Mouse (Mus musculus) ES-E14 (cell line): ENCODE results near the gene Cdca8. TPM values are rescaled to one million over a fixed set of nuclear protein-coding genes. Genes with fewer than 3 reads are reported as not detected.

Experiments
- DNase-seq: peaks from one replicate; pipeline ENCODE4 v3.0.0-alpha.2; 2013; ENCODE audit warnings: low read depth, low spot score
- H3K27ac ChIP-seq: 2 replicates; pipeline ENCODE4 v1.5.1; 2012; ENCODE audit warnings: low read depth, mild to moderate bottlenecking, low read length, moderate library complexity, mixed read lengths; ENCODE audit not compliant: poor library complexity, insufficient read depth, severe bottlenecking
- H3K36me3 ChIP-seq: 2 replicates; pipeline ENCODE4 v1.6.1; 2012; ENCODE audit warnings: mild to moderate bottlenecking, low read length, moderate library complexity, mixed read lengths; ENCODE audit not compliant: control insufficient read depth, poor library complexity, insufficient read depth, severe bottlenecking
- H3K4me1 ChIP-seq, 2 experiments: fragments of 150-350 bp in 1 of 2; sonication (generic) in 1 of 2; 2 replicates each; pipeline ENCODE4 v1.6.1; 2012; ENCODE audit warnings: low read length in 2 of 2, mild to moderate bottlenecking in 1 of 2, mixed read lengths in 1 of 2; ENCODE audit not compliant: control insufficient read depth in 2 of 2, insufficient read depth in 2 of 2, poor library complexity in 1 of 2
- H3K4me3 ChIP-seq, 2 experiments: fragments of 150-350 bp in 1 of 2; sonication (generic) in 1 of 2; 2 replicates each; pipeline ENCODE4 v1.5.1; 2012; ENCODE audit warnings: low read length in 2 of 2, low read depth in 1 of 2, mild to moderate bottlenecking in 1 of 2, mixed read lengths in 1 of 2; ENCODE audit not compliant: insufficient read depth in 1 of 2, poor library complexity in 1 of 2, severe bottlenecking in 1 of 2
- H3K9ac ChIP-seq: 2 replicates; pipeline ENCODE4 v1.6.1; 2012; ENCODE audit warnings: low read depth, mild to moderate bottlenecking, low read length, mixed read lengths; ENCODE audit not compliant: poor library complexity, insufficient read depth, severe bottlenecking
- H3K9me3 ChIP-seq: fragments of 150-350 bp; sonication (generic); 2 replicates; pipeline ENCODE4 v1.6.1; 2012; ENCODE audit warnings: low read depth, mild to moderate bottlenecking, low read length; ENCODE audit not compliant: control insufficient read depth, insufficient read depth
- CHD2 ChIP-seq: IDR thresholded peaks from 2 replicates; pipeline ENCODE4 v1.6.1; 2014; ENCODE audit warnings: mild to moderate bottlenecking, low read depth, low read length, inconsistent platforms
- HCFC1 ChIP-seq: IDR thresholded peaks from 2 replicates; pipeline ENCODE4 v1.6.1; 2012; ENCODE audit warnings: low read length, inconsistent platforms, borderline replicate concordance; ENCODE audit not compliant: insufficient read depth
- MAFK ChIP-seq: IDR thresholded peaks from 2 replicates; pipeline ENCODE4 v1.6.1; 2014; ENCODE audit warnings: mild to moderate bottlenecking, low read depth, low read length, inconsistent platforms; ENCODE audit not compliant: insufficient read depth
- ZC3H11A ChIP-seq: IDR thresholded peaks from 2 replicates; pipeline ENCODE4 v1.6.1; 2012; ENCODE audit warnings: low read depth, mild to moderate bottlenecking, inconsistent platforms, low read length, borderline replicate concordance
- ZNF384 ChIP-seq: IDR thresholded peaks from 2 replicates; pipeline ENCODE4 v1.6.1; 2012; ENCODE audit warnings: low read depth, low read length, inconsistent platforms
- in situ Hi-C, 2 experiments: fragments of 600-800 bp; cut with MboI; formaldehyde crosslinking; loops; one replicate each; pipeline ENCODE4 v1.15.1; 2025; ENCODE audit warnings: low sequenced_read_pairs in 2 of 2, inconsistent platforms in 1 of 2; ENCODE audit not compliant: unreplicated experiment in 2 of 2
- total RNA-seq: library from RNA; depleted of rRNA; stranded (reverse); fragments of 300-350 nt; gene quantifications from 2 replicates; pipeline ENCODE4 v1.2.3, GENCODE M21; 2012

The Cdca8 gene
- total RNA-seq, 1 experiment = 96.1 TPM

DNA sequence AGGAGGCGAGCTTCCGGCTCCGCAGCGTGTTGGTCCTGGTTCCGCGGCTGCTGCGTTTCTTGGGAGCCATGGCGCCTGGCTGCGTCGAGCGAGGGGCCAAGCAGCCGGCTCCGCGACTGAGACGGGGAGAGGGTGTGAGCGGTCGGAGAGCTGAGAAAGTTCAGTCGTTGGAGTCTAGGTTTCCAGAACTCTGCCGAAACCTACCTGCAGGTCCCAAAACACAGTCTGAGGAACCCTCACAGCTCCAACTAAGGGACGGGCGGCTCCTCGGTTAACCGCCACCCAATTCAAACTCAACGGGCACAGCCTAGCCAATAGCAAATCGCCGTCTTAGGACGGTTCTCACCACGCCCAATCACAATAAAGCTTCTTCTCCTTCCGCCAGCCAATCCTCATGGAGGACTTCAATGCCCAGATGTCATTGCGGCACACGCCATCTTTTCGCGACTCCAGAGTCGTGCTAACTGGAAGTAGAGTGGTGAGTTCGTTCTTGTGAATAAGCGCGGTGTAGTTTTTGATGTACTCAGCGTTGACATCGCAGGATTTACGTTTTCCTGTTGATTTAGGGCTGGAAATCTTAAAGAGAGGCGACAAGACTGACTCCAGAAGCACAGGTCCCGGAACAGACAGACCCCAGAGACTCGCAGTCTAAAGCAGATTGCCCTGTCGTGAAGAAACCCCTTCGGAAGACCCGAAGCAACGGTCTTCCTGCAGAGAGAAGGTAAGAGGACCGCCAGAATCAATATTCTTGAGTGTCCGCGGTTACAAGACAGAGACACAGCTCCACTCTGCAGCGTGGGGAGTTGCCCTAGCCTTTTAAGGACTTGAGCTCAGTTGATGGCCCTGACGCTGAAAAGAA, 2.3 kb downstream of the Cdca8 start, which contains the start of gene 9930104L06Rik:
Gene 9930104L06Rik, plus strand, starts transcription at position 436 of the 859 bp plus-strand sequence.
- H3K27ac ChIP-seq = peak within 1 kb of the TSS; percentile 76
- DNase-seq = peak; percentile 97
- H3K36me3 ChIP-seq = peaks cover 17% of the 10 kb centered on the region
- in situ Hi-C loops = no loop called here
- H3K9ac ChIP-seq = peak within 1 kb of the TSS; percentile 97
- peaks cover 3 to 5% of the 10 kb centered on the region in 2 experiments for H3K4me1 ChIP-seq
- H3K4me3 ChIP-seq = peak within 1 kb of the TSS; percentile 90 to 95
- TF ChIP-seq HCFC1 = peak; percentile 97
- TF ChIP-seq CHD2 = peak; percentile 95
- TF ChIP-seq ZC3H11A = no peak
- no peaks in the 10 kb centered on the region for H3K9me3 ChIP-seq

DNA sequence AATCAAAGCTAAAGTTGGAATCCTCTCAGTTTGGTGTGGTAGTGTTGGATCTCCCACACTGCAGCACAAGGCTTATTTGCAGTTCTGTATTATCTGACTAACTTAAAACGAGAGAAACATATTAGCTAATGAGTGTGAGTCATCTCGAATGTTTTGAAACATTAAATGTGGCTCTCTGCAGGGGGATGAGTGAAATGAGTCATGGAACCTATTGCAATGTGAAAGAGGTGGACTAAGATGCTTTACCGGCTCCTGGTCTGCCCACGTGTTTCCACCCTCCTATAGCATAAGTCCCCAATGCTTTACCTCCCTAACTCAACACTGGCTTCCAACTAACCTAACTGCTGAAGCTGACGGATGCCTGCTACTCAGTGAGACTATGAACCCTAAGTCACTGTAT, 11.0 kb downstream of the Cdca8 start:
- H3K9ac ChIP-seq = no peak overlapping the region
- in situ Hi-C loops = no loop called here
- DNase-seq = no peak
- no peaks in the 10 kb centered on the region for H3K4me1 ChIP-seq
- no peaks in the 10 kb centered on the region for H3K9me3 ChIP-seq
- no peak overlapping the region for H3K27ac ChIP-seq
- H3K36me3 ChIP-seq = peaks cover 48% of the 10 kb centered on the region
- TF ChIP-seq ZNF384 (no peak), CHD2 (no peak), MAFK (no peak)
- no peak overlapping the region for H3K4me3 ChIP-seq

DNA sequence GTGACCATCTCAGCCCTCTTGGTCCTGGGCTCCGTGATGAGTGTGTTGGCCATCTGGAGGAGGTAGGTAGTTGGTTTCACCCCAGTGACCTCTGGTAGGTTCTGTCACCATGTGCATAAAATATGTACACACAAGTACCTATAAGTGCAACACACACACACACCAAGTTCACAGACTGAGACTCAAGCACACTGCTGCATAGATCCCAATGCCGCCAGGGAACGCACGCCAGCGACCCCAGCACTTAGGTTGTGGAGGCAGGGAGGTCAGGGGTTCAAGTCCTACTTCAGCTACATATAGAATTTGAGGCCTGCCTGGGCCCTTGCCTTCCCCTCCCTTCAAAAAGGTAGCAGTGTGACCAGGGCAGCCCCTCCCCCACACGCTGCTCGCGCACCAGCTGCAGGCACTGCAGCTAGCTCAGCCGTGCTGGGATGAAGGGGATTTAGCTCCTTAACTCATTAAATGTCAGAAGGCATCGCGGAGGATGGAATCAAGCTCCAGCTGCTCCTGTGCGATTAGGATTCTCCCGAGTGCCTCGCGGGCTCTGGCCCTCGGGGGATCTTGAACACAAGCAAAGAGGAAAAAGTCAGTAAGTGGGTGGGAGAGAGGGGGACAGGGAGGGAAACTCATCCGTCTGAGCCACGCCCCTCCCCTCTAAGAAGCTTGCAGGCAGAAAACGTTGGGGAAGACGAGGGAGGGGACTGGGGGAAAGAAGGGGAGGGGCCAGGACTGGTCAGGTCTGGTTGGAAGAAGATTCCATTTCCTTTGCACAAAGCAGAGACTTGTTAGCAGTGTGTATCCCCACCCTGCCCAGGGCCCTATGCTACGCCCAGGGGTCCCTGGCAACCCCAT, 32.9 kb downstream of the Cdca8 start:
- TF ChIP-seq CHD2 = no peak
- TF ChIP-seq ZC3H11A = no peak
- TF ChIP-seq HCFC1 = no peak
- no peak for TF ChIP-seq MAFK
- TF ChIP-seq ZNF384 = no peak
- no peaks in the 10 kb centered on the region for H3K9me3 ChIP-seq
- H3K27ac ChIP-seq = peak overlapping the region; percentile 1; the same call in 1 of the 2 replicates
- H3K4me1 ChIP-seq = peaks cover 0 to 12% of the 10 kb centered on the region in 2 experiments; a peak in 3 of 4 replicates
- peak; percentile 89 for DNase-seq
- no peaks in the 10 kb centered on the region for H3K36me3 ChIP-seq
- in situ Hi-C loops = no loop called here
- H3K4me3 ChIP-seq = peak overlapping the region; percentile 41 to 69
- peak overlapping the region; percentile 13; the same call in 1 of the 2 replicates for H3K9ac ChIP-seq

DNA sequence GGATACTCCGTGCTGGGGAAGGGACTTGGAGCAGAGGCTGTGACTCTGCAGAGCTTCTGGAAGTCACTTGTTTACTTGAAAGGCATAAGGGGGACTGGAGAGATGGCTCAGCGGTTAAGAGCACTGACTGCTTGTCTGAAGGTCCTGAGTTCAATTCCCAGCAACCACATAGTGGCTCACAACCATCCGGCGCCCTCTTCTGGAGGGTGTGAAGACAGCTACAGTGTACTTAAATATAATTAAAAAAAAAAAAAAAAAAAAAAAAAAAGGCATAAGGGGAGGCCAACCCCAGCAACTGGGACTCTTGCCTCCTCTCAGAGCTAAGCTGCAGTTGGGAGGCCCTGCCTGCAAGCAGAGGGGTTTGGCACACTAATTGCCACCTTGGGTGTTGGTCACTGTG, 33.7 kb downstream of the Cdca8 start:
- Histone ChIP-seq H3K9me3 (no peaks in the 10 kb centered on the region), H3K27ac (no peak overlapping the region), H3K4me3 (no peak overlapping the region), H3K36me3 (no peaks in the 10 kb centered on the region), H3K9ac (no peak overlapping the region), H3K4me1 (peaks cover 0 to 14% of the 10 kb centered on the region in 2 experiments; a peak in 3 of 4 replicates)
- in situ Hi-C loops = no loop called here
- DNase-seq = no peak
- TF ChIP-seq ZC3H11A = no peak
- TF ChIP-seq CHD2 = no peak
- TF ChIP-seq MAFK = no peak
- TF ChIP-seq ZNF384 = peak; percentile 83
- TF ChIP-seq HCFC1 = no peak

DNA sequence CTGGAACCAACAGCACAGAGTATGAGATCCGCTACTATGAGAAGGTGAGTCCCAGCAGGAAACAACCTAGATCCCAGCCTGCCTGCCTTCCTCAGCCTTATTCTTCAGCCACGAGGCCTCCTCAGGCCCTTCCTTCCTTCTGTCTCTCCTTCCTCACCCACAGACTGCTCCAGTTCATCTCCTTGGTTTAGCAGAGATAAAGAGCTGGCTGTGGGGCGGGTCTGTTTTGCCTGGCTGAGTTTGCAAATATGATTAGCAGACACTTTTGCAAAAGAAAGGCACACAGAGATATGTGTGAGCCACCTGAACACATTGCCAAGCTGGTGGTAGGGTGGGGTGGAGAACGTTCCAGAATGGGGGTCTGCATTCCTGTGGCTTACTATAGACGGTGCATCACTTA, 39.2 kb downstream of the Cdca8 start:
- TF ChIP-seq HCFC1 (no peak), CHD2 (no peak), MAFK (no peak), ZNF384 (no peak), ZC3H11A (no peak)
- no peaks in the 10 kb centered on the region for H3K36me3 ChIP-seq
- H3K27ac ChIP-seq = no peak overlapping the region
- DNase-seq = no peak
- H3K4me3 ChIP-seq = peak overlapping the region in 1 of 2 experiments; percentile 25; a peak in 1 of 4 replicates
- no peaks in the 10 kb centered on the region for H3K9me3 ChIP-seq
- H3K4me1 ChIP-seq = peaks cover 0 to 8% of the 10 kb centered on the region in 2 experiments; a peak in 3 of 4 replicates
- no peak overlapping the region for H3K9ac ChIP-seq
- in situ Hi-C loops = no loop called here
